Mouse (Mus musculus): ENCODE measurements at regions not wholly inside any gene's neighbourhood (a gene's known extent, or its start where the extent isn't known, plus 50 kb on each side); places are given as distances from the start of the nearest gene placed in this dataset.

DNA sequence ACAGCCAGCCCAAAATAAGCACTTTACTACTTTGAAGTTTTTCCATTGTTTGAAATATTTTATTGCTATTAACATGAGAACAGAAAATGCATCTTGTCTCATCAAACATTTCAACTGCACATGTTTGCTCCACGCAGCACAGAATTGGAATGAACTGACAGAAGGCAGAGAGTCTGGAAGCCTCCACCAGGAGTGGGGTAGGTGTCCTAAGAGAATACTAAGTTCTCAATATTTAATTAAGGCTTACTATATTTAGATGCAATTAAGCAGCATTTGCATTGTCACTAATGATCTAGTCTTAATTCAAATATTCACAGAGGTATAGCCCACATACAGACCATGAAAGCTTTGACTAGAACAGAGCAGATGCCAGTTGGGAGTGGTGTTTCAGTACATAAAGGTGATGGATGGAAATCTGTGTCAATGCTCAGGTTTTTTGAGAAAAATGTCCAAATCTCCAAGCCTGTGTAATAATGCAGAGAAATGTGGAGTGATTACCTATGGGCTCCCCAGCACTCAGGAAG, 491.2 kb downstream of the Tm4sf1 start:
- Histone ChIP-seq H3K9me3 (replicated peaks; ENCODE audit: control insufficient read depth, insufficient read depth, low read length, poor library complexity, severe bottlenecking) (no peaks in the 10 kb centered on the region), H3K36me3 (ENCODE audit: control insufficient read depth, insufficient read depth, low read length, poor library complexity, severe bottlenecking) (no peaks in the 10 kb centered on the region), H3K27ac (ENCODE audit: insufficient read depth, low read length) (no peak overlapping the region), H3K27me3 (ENCODE audit: control insufficient read depth, insufficient read depth, low read length, poor library complexity, severe bottlenecking) (no peaks in the 10 kb centered on the region), H3K4me1 (ENCODE audit: control insufficient read depth, insufficient read depth, low read length) (no peaks in the 10 kb centered on the region), H3K9ac (ENCODE audit: low read depth, poor library complexity, severe bottlenecking) (no peak overlapping the region), H3K4me3 (ENCODE audit: low read depth, low read length) (no peak overlapping the region)
- TF ChIP-seq EP300 (IDR thresholded peaks at IDR 0.05; ENCODE audit: insufficient read depth, low read depth, low read length) = no peak
- TF ChIP-seq CTCF (IDR thresholded peaks at IDR 0.05; ENCODE audit: low read depth, low read length) = no peak
- TF ChIP-seq POLR2A (IDR thresholded peaks at IDR 0.05; ENCODE audit: insufficient read depth, low read length) = no peak

DNA sequence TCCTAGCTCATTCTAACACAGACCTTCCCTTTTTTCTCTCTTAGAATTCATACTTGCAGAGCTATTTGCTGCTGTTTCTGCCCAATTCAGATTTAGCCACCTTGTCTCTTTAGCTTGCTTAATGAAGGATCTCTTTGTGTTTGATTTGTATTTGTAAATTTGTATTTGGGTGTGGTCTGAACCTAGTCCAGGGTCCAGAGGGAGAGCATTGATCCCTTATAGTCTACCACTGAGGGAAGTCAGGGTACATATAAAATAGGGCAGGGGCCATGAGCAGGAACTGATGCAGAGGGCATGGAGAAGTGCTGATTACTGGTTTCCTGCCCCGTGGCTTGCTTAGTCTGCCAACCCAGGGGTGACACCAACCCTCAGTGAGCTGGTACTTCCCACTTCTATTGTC, 508.7 kb downstream of the Tm4sf1 start:
- Histone ChIP-seq H3K9me3 (replicated peaks; ENCODE audit: control insufficient read depth, insufficient read depth, low read length, poor library complexity, severe bottlenecking) (no peaks in the 10 kb centered on the region), H3K9ac (ENCODE audit: low read depth, poor library complexity, severe bottlenecking) (no peak overlapping the region), H3K27me3 (ENCODE audit: control insufficient read depth, insufficient read depth, low read length, poor library complexity, severe bottlenecking) (no peaks in the 10 kb centered on the region), H3K36me3 (ENCODE audit: control insufficient read depth, insufficient read depth, low read length, poor library complexity, severe bottlenecking) (no peaks in the 10 kb centered on the region), H3K4me1 (ENCODE audit: control insufficient read depth, insufficient read depth, low read length) (no peaks in the 10 kb centered on the region), H3K4me3 (ENCODE audit: low read depth, low read length) (no peak overlapping the region), H3K27ac (ENCODE audit: insufficient read depth, low read length) (no peak overlapping the region)
- TF ChIP-seq EP300 (IDR thresholded peaks at IDR 0.05; ENCODE audit: insufficient read depth, low read depth, low read length) (no peak), POLR2A (IDR thresholded peaks at IDR 0.05; ENCODE audit: insufficient read depth, low read length) (no peak), CTCF (IDR thresholded peaks at IDR 0.05; ENCODE audit: low read depth, low read length) (no peak)

DNA sequence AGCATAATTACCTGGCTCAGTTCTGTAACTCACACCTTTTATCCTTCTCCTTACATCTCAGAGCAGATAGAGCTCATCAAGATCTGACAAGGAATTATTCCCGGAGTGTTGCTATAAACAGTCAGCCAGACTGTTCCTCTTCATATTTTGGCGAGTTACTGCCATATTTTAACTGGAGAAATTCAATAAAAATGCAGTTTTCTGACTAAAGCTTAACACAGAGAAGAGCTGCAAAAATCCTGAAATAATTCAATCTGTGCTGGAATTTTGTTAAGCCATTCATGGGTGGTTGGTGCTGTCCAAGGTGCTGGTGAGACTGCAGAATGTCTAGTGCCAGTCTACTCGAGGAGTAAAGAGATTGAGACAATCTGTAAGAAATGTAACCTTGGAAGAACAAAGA, 512.6 kb downstream of the Tm4sf1 start:
- TF ChIP-seq CTCF (IDR thresholded peaks at IDR 0.05; ENCODE audit: low read depth, low read length) = no peak
- TF ChIP-seq EP300 (IDR thresholded peaks at IDR 0.05; ENCODE audit: insufficient read depth, low read depth, low read length) = no peak
- no peak for TF ChIP-seq POLR2A (IDR thresholded peaks at IDR 0.05; ENCODE audit: insufficient read depth, low read length)
- Histone ChIP-seq H3K27me3 (ENCODE audit: control insufficient read depth, insufficient read depth, low read length, poor library complexity, severe bottlenecking) (no peaks in the 10 kb centered on the region), H3K27ac (ENCODE audit: insufficient read depth, low read length) (no peak overlapping the region), H3K4me1 (ENCODE audit: control insufficient read depth, insufficient read depth, low read length) (no peaks in the 10 kb centered on the region), H3K9ac (ENCODE audit: low read depth, poor library complexity, severe bottlenecking) (no peak overlapping the region), H3K36me3 (ENCODE audit: control insufficient read depth, insufficient read depth, low read length, poor library complexity, severe bottlenecking) (no peaks in the 10 kb centered on the region), H3K4me3 (ENCODE audit: low read depth, low read length) (no peak overlapping the region), H3K9me3 (replicated peaks; ENCODE audit: control insufficient read depth, insufficient read depth, low read length, poor library complexity, severe bottlenecking) (no peaks in the 10 kb centered on the region)

DNA sequence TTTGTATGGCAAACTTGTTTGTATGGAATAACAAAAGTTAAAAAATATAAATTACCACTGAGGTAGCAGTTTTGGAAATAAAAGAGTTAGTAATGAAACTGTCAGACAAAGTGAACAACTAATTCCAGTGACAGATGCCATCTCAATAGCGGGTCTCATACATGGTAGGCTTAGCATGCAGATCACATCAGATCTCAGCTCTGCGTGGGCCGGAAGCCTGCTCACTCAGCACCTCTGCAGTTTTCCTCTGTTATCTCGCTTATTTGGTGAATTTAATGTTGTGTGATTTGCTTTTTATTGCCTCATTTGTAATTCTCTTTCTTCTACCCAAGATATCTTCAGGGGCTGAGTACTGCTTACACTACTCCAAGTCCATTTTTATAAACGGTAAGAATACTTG, 527.9 kb downstream of the Tm4sf1 start:
- H3K27me3 ChIP-seq (ENCODE audit: control insufficient read depth, insufficient read depth, low read length, poor library complexity, severe bottlenecking) = no peaks in the 10 kb centered on the region
- no peak overlapping the region for H3K9ac ChIP-seq (ENCODE audit: low read depth, poor library complexity, severe bottlenecking)
- H3K27ac ChIP-seq (ENCODE audit: insufficient read depth, low read length) = no peak overlapping the region
- TF ChIP-seq POLR2A (IDR thresholded peaks at IDR 0.05; ENCODE audit: insufficient read depth, low read length) (no peak), EP300 (IDR thresholded peaks at IDR 0.05; ENCODE audit: insufficient read depth, low read depth, low read length) (no peak), CTCF (IDR thresholded peaks at IDR 0.05; ENCODE audit: low read depth, low read length) (no peak)
- H3K9me3 ChIP-seq (replicated peaks; ENCODE audit: control insufficient read depth, insufficient read depth, low read length, poor library complexity, severe bottlenecking) = no peaks in the 10 kb centered on the region
- H3K36me3 ChIP-seq (ENCODE audit: control insufficient read depth, insufficient read depth, low read length, poor library complexity, severe bottlenecking) = no peaks in the 10 kb centered on the region
- no peaks in the 10 kb centered on the region for H3K4me1 ChIP-seq (ENCODE audit: control insufficient read depth, insufficient read depth, low read length)
- no peak overlapping the region for H3K4me3 ChIP-seq (ENCODE audit: low read depth, low read length)

DNA sequence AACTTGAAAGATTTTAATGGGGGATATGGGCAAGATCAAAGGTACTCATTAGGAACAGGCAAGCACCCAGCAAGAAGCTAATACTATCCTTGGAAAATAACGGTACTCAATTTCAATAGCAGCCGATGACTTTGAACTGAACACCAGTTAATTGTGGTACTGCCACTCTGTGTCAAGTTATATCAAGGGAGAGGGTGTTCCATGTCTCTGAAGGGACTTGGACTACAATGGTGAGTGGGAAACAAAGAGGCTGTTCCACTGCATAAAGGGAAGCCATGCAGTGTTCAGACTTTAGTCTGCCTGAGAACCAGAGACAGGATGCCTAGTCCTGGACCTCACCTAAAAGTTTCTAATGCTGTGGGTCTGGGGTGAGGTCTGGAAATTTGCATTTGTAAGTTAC, 531.6 kb downstream of the Tm4sf1 start:
- Histone ChIP-seq H3K4me3 (ENCODE audit: low read depth, low read length) (no peak overlapping the region), H3K27ac (ENCODE audit: insufficient read depth, low read length) (no peak overlapping the region), H3K9me3 (replicated peaks; ENCODE audit: control insufficient read depth, insufficient read depth, low read length, poor library complexity, severe bottlenecking) (no peaks in the 10 kb centered on the region), H3K9ac (ENCODE audit: low read depth, poor library complexity, severe bottlenecking) (no peak overlapping the region), H3K27me3 (ENCODE audit: control insufficient read depth, insufficient read depth, low read length, poor library complexity, severe bottlenecking) (no peaks in the 10 kb centered on the region), H3K4me1 (ENCODE audit: control insufficient read depth, insufficient read depth, low read length) (no peaks in the 10 kb centered on the region), H3K36me3 (ENCODE audit: control insufficient read depth, insufficient read depth, low read length, poor library complexity, severe bottlenecking) (no peaks in the 10 kb centered on the region)
- TF ChIP-seq POLR2A (IDR thresholded peaks at IDR 0.05; ENCODE audit: insufficient read depth, low read length) (no peak), CTCF (IDR thresholded peaks at IDR 0.05; ENCODE audit: low read depth, low read length) (no peak), EP300 (IDR thresholded peaks at IDR 0.05; ENCODE audit: insufficient read depth, low read depth, low read length) (no peak)

DNA sequence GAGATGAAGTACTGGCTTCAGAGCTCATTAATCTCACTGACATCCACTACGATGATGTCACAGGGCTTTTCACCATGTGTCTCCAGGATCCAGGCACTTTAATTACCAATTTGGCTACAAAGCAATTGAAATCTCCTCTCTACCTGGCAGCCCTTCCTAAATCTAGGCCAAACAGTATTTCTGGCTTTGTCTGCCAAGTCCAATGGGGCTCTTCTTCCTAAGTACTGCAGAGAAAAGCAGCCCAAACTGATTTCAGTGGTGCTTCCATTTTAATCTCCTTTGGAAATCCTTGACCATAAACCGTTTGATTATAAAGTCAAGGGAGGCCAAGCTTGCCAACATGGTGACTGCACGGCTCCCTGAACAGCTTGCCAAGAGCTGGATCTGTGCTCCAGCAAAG, 534.7 kb downstream of the Tm4sf1 start:
- Histone ChIP-seq H3K27ac (ENCODE audit: insufficient read depth, low read length) (no peak overlapping the region), H3K4me3 (ENCODE audit: low read depth, low read length) (no peak overlapping the region), H3K9me3 (replicated peaks; ENCODE audit: control insufficient read depth, insufficient read depth, low read length, poor library complexity, severe bottlenecking) (no peaks in the 10 kb centered on the region), H3K9ac (ENCODE audit: low read depth, poor library complexity, severe bottlenecking) (no peak overlapping the region), H3K27me3 (ENCODE audit: control insufficient read depth, insufficient read depth, low read length, poor library complexity, severe bottlenecking) (no peaks in the 10 kb centered on the region), H3K4me1 (ENCODE audit: control insufficient read depth, insufficient read depth, low read length) (no peaks in the 10 kb centered on the region), H3K36me3 (ENCODE audit: control insufficient read depth, insufficient read depth, low read length, poor library complexity, severe bottlenecking) (no peaks in the 10 kb centered on the region)
- no peak for TF ChIP-seq POLR2A (IDR thresholded peaks at IDR 0.05; ENCODE audit: insufficient read depth, low read length)
- no peak for TF ChIP-seq CTCF (IDR thresholded peaks at IDR 0.05; ENCODE audit: low read depth, low read length)
- no peak for TF ChIP-seq EP300 (IDR thresholded peaks at IDR 0.05; ENCODE audit: insufficient read depth, low read depth, low read length)

Measured in ES-Bruce4 (cell line).